Mouse (Mus musculus) hindbrain, embryonic 15.5 days (tissue): ENCODE data around the gene Nckap5. TPM values are rescaled to one million over a fixed set of nuclear protein-coding genes. Genes with fewer than 3 reads are reported as not detected.
A peak's percentile ranks its signal among the peaks of the same experiment; 100 is the strongest.

Experiments used
- ATAC-seq: fragments of 200-750 bp; cut with Nextera tagmentation; 2 replicates; pipeline ENCODE4 v1.8.0; 2017; ENCODE audit warnings: low read depth, moderate number of reproducible peaks, moderate TSS enrichment; ENCODE audit not compliant: low FRiP score
- H3K27ac ChIP-seq: fragments of 300-500 bp; sonication (generic); replicated peaks from 2 replicates; pipeline ENCODE4 v1.5.1; 2015; ENCODE audit warnings: mild to moderate bottlenecking, inconsistent platforms
- H3K27me3 ChIP-seq: fragments of 300-500 bp; sonication (generic); 2 replicates; pipeline ENCODE4 v1.6.1; 2015; ENCODE audit warnings: control low read depth, inconsistent platforms
- H3K36me3 ChIP-seq: fragments of 300-500 bp; sonication (generic); 2 replicates; pipeline ENCODE4 v1.6.1; 2015; ENCODE audit warnings: control low read depth, inconsistent platforms
- H3K4me1 ChIP-seq: fragments of 300-500 bp; sonication (generic); replicated peaks from 2 replicates; pipeline ENCODE4 v1.6.1; 2015; ENCODE audit warnings: control low read depth, inconsistent platforms
- H3K4me2 ChIP-seq: fragments of 300-500 bp; sonication (generic); 2 replicates; pipeline ENCODE4 v1.6.1; 2015; ENCODE audit warnings: moderate library complexity, mild to moderate bottlenecking, inconsistent platforms
- H3K4me3 ChIP-seq: fragments of 300-500 bp; sonication (generic); 2 replicates; pipeline ENCODE4 v1.5.1; 2015; ENCODE audit warnings: mild to moderate bottlenecking, inconsistent platforms
- H3K9ac ChIP-seq: fragments of 300-500 bp; sonication (generic); 2 replicates; pipeline ENCODE4 v1.6.1; 2015; ENCODE audit warnings: inconsistent platforms
- H3K9me3 ChIP-seq: fragments of 300-500 bp; sonication (generic); 2 replicates; pipeline ENCODE4 v1.6.1; 2016; ENCODE audit warnings: control low read depth, inconsistent platforms
- WGBS: fragments of 180-500 bp; shearing (Covaris S2); methylation state at CpG from one replicate; pipeline ENCODE4 v1.1.7; 2015; 5-methylcytosine and 5-hydroxymethylcytosine counted together
- polyA plus RNA-seq: library from polyadenylated mRNA; unstranded; fragments of >200 nt; fragmentation: Nextera tagmentation; extraction: Ambion mirVana; gene quantifications from 2 replicates; pipeline ENCODE4 v1.2.1, GENCODE M21; 2015

The Nckap5 gene
- polyA plus RNA-seq, 1 experiment from 2014 or later, result 15.5 TPM

DNA sequence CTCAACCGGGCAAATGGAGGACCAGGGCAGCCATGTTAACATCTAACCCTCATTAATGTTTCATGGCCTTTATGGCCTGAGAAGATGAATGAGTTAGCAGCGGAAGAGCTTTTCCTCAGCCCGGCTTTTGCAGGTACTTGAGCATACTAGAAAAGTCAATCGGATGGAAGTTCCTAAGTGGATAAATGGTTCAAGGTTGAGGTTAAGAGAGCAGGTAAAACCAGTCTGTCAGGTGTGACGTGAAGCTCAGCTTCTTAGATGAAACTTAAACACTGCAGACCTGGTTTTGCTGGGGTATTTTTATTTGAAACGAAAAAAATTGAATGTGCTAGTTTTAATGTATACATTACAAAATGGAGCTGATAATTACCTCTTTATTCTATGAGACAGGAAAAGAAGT is 671.3 kb downstream of the Nckap5 start:
- H3K27ac ChIP-seq, result no peak overlapping the region

GRCm38 (mm10) chr1:126155816-126156215 is 674.8 kb downstream of the Nckap5 start:
- no peak overlapping the region for H3K9ac ChIP-seq
- no peaks in the 10 kb centered on the region for H3K4me1 ChIP-seq
- H3K4me3 ChIP-seq, result no peak overlapping the region
- no peak overlapping the region for H3K4me2 ChIP-seq
- 81% methylated on average over 5 of the region's 5 CpGs for WGBS
- H3K27ac ChIP-seq, result no peak overlapping the region
- no peaks in the 10 kb centered on the region for H3K36me3 ChIP-seq
- H3K9me3 ChIP-seq, result no peaks in the 10 kb centered on the region
- ATAC-seq, result no peak
- H3K27me3 ChIP-seq, result no peaks in the 10 kb centered on the region

More for the DNA sequence above, 671.3 kb downstream of the Nckap5 start:
- Histone ChIP-seq H3K4me2 (no peak overlapping the region), H3K36me3 (no peaks in the 10 kb centered on the region), H3K4me3 (no peak overlapping the region), H3K9ac (no peak overlapping the region), H3K27me3 (no peaks in the 10 kb centered on the region), H3K4me1 (no peaks in the 10 kb centered on the region), H3K9me3 (no peaks in the 10 kb centered on the region)
- 85% methylated on average over 6 of the region's 6 CpGs for WGBS
- no peak for ATAC-seq

- Histone ChIP-seq H3K4me2 (no peak overlapping the region), H3K9ac (no peak overlapping the region), H3K27ac (no peak overlapping the region), H3K36me3 (no peaks in the 10 kb centered on the region), H3K4me3 (no peak overlapping the region), H3K9me3 (no peaks in the 10 kb centered on the region), H3K27me3 (no peaks in the 10 kb centered on the region), H3K4me1 (no peaks in the 10 kb centered on the region)
- WGBS, result 71% methylated on average over 6 of the region's 6 CpGs
- no peak for ATAC-seq
Observed at GRCm38 (mm10) chr1:126153516-126154234, 676.9 kb downstream of the Nckap5 start.

- H3K4me3 ChIP-seq, result no peak overlapping the region
- H3K36me3 ChIP-seq, result no peaks in the 10 kb centered on the region
- H3K9me3 ChIP-seq, result no peaks in the 10 kb centered on the region
- 74% methylated on average over 6 of the region's 6 CpGs for WGBS
- H3K27me3 ChIP-seq, result no peaks in the 10 kb centered on the region
- no peak overlapping the region for H3K4me2 ChIP-seq
- H3K27ac ChIP-seq, result no peak overlapping the region
- H3K4me1 ChIP-seq, result no peaks in the 10 kb centered on the region
- ATAC-seq, result peak; percentile 56
- H3K9ac ChIP-seq, result no peak overlapping the region
Observed at GRCm38 (mm10) chr1:126152217-126152616, 678.4 kb downstream of the Nckap5 start.

DNA sequence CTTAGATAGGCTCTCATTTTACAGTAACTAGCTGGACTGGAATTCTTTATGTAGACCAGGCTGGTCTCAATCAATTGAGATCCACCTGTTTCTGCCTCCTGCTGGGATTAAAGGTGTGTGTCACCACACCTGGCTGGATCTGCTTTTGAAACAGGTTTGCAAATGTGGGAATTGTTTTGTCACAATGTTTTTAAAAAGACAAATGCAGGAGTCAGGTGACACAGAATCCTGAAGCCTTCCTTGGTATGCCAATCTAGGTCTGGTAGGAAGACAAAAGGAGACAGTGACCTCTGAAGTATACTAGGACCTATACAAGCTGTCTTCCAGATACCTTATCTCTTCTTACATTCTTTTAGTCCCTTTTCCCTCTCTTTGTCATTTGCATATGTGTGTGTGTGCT is 680.6 kb downstream of the Nckap5 start:
- H3K4me3 ChIP-seq, result no peak overlapping the region
- no peaks in the 10 kb centered on the region for H3K27me3 ChIP-seq
- no peaks in the 10 kb centered on the region for H3K4me1 ChIP-seq
- no peaks in the 10 kb centered on the region for H3K36me3 ChIP-seq
- no peak overlapping the region for H3K9ac ChIP-seq
- no peak overlapping the region for H3K27ac ChIP-seq
- H3K4me2 ChIP-seq, result no peak overlapping the region
- no peak for ATAC-seq
- H3K9me3 ChIP-seq, result no peaks in the 10 kb centered on the region

GRCm38 (mm10) chr1:126135717-126136116 is 694.9 kb downstream of the Nckap5 start:
- Histone ChIP-seq H3K4me2 (no peak overlapping the region), H3K4me3 (no peak overlapping the region), H3K36me3 (no peaks in the 10 kb centered on the region), H3K27me3 (no peaks in the 10 kb centered on the region), H3K9ac (no peak overlapping the region), H3K9me3 (no peaks in the 10 kb centered on the region), H3K4me1 (no peaks in the 10 kb centered on the region), H3K27ac (no peak overlapping the region)
- WGBS, result 91% methylated on average over 3 of the region's 3 CpGs
- no peak for ATAC-seq

DNA sequence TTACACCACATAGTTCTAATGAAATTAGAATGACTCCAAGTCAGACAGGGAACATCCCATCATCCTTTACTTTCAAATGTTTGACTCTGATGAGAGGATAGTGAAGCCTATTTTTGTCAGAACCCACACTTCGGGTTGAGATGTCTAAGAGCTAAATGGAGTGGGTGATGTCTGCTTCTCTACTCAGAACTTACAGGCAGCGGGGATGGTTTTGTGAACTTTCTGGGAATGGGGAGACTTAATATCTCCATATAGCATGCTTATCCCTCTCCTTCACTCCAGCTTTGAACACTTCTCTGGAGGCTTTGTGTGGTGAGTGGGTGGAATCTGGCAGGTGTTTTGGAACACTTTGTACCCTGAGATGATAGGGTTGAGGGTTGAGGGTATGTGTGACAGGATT is 698.3 kb downstream of the Nckap5 start:
- no peak for ATAC-seq
- no peaks in the 10 kb centered on the region for H3K27me3 ChIP-seq
- no peak overlapping the region for H3K4me3 ChIP-seq
- WGBS, result 97% methylated on average over 2 of the region's 2 CpGs
- no peaks in the 10 kb centered on the region for H3K9me3 ChIP-seq
- H3K36me3 ChIP-seq, result no peaks in the 10 kb centered on the region
- no peak overlapping the region for H3K4me2 ChIP-seq
- H3K9ac ChIP-seq, result no peak overlapping the region
- H3K4me1 ChIP-seq, result no peaks in the 10 kb centered on the region
- H3K27ac ChIP-seq, result no peak overlapping the region

GRCm38 (mm10) chr1:126129129-126129528 is 701.5 kb downstream of the Nckap5 start:
- Histone ChIP-seq H3K4me3 (no peak overlapping the region), H3K36me3 (no peaks in the 10 kb centered on the region), H3K27me3 (no peaks in the 10 kb centered on the region), H3K27ac (no peak overlapping the region), H3K9me3 (no peaks in the 10 kb centered on the region), H3K9ac (no peak overlapping the region), H3K4me1 (no peaks in the 10 kb centered on the region), H3K4me2 (no peak overlapping the region)
- 32% methylated on average over 1 of the region's 1 CpGs for WGBS
- ATAC-seq, result no peak

DNA sequence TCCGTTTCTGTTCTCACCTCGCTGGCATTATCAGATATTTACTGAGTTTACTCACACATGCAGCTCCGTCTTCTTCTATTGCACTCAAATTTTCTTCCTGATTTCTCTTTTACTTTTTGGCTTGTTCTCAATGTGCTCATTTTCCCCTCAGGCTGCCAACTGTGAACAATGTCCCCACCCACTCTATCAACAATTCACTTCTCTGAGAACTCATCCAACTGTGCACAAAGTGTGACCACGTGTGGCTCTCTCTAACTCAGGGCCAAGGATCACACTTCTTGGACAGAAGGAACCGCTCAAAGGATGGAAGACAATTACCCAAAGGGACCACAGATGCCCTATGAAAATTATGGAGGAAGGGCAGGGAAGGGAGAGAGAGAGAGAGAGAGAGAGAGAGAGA is 707.5 kb downstream of the Nckap5 start:
- Histone ChIP-seq H3K9me3 (no peaks in the 10 kb centered on the region), H3K27ac (no peak overlapping the region), H3K4me2 (no peak overlapping the region), H3K9ac (no peak overlapping the region), H3K36me3 (no peaks in the 10 kb centered on the region), H3K4me1 (no peaks in the 10 kb centered on the region), H3K27me3 (no peaks in the 10 kb centered on the region), H3K4me3 (no peak overlapping the region)
- no peak for ATAC-seq
- WGBS, result 68% methylated on average over 5 of the region's 5 CpGs

- H3K27me3 ChIP-seq, result no peaks in the 10 kb centered on the region
- H3K36me3 ChIP-seq, result no peaks in the 10 kb centered on the region
- 35% methylated on average over 8 of the region's 8 CpGs for WGBS
- H3K27ac ChIP-seq, result no peak overlapping the region
- H3K4me1 ChIP-seq, result no peaks in the 10 kb centered on the region
- no peak for ATAC-seq
- H3K4me3 ChIP-seq, result no peak overlapping the region
- no peak overlapping the region for H3K4me2 ChIP-seq
- H3K9me3 ChIP-seq, result no peaks in the 10 kb centered on the region
- H3K9ac ChIP-seq, result no peak overlapping the region
Observed at GRCm38 (mm10) chr1:126120506-126120905, 710.1 kb downstream of the Nckap5 start.

DNA sequence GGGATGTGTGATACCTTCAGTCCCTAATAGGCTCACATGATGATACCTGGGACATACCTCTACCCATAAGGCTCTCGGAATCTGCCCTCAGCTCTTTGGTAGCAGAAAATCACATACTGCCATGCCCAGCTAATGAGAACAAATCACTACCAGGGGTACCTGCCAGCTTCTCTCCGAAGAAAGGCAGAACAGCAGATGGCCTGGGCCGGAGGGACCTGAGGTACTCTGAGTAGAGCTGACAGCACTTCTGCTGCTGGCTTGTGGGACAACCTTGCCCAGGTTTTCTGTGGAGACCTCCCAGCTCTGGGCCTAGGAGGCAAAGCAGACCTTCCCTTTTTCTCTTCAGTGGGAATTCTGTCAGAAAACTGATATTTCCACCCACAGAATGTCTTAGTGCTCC is 714.6 kb downstream of the Nckap5 start:
- WGBS, result 62% methylated on average over 3 of the region's 3 CpGs
- H3K27ac ChIP-seq, result no peak overlapping the region
- H3K4me3 ChIP-seq, result no peak overlapping the region
- H3K27me3 ChIP-seq, result no peaks in the 10 kb centered on the region
- no peaks in the 10 kb centered on the region for H3K9me3 ChIP-seq
- no peak for ATAC-seq
- no peaks in the 10 kb centered on the region for H3K36me3 ChIP-seq
- H3K4me1 ChIP-seq, result no peaks in the 10 kb centered on the region
- no peak overlapping the region for H3K4me2 ChIP-seq
- H3K9ac ChIP-seq, result no peak overlapping the region

DNA sequence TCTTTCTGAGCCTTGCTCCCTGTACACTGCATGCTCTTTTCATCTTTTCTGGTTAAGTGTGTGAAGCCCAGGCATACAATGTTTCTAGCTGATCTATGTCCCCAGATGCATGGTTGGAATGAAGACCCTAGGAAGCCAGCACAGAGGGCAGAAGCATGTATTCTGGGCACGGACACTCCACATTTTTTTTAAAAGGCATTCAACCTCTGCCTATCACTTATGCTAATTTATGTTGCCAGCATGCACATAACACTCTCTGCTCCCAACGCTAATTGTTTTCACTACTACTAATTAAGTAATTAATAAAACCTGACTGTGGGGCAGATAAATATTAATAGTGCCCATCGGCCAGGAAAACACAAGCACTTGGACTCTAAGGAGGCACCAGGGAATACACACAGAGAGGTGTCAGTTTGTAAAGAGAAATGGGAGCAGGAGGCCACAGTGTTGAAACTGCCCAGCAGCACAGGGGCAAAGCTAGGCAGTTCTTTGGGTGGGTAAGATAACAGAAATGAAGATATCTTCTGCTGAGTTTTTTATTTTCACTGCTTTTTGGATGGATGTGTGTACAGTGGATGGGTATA is 724.8 kb downstream of the Nckap5 start:
- Histone ChIP-seq H3K36me3 (no peaks in the 10 kb centered on the region), H3K27me3 (no peaks in the 10 kb centered on the region), H3K4me1 (no peaks in the 10 kb centered on the region), H3K4me3 (no peak overlapping the region), H3K9ac (no peak overlapping the region), H3K4me2 (no peak overlapping the region), H3K9me3 (no peaks in the 10 kb centered on the region), H3K27ac (no peak overlapping the region)
- peak; percentile 27; the same call in 1 of the 2 replicates for ATAC-seq
- WGBS, result 24% methylated on average over 3 of the region's 3 CpGs

DNA sequence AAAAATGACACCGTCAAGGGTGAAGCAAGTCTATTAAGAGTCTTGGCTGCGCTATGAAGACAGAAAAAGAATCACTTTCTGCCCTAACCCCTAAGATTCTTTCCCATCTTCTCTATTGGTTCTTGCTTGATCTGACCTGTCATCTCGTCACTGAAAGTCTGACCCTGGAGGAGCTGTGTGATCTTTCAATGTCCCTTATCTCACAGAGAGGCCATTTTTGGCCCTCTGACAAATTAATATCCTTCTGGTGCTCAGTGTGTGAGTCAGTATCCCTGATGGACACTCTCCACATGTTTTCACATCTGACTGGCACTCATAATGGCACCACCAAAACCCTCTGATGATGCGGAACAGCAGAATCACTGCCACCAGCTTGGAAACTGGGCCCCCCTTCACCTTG is 736.3 kb downstream of the Nckap5 start:
- Histone ChIP-seq H3K4me2 (no peak overlapping the region), H3K27ac (no peak overlapping the region)
- no peak for ATAC-seq

More for the DNA sequence above, 736.3 kb downstream of the Nckap5 start:
- 83% methylated on average over 4 of the region's 4 CpGs for WGBS
- H3K36me3 ChIP-seq, result no peaks in the 10 kb centered on the region
- H3K27me3 ChIP-seq, result no peaks in the 10 kb centered on the region
- no peak overlapping the region for H3K4me3 ChIP-seq
- no peaks in the 10 kb centered on the region for H3K9me3 ChIP-seq
- no peaks in the 10 kb centered on the region for H3K4me1 ChIP-seq
- no peak overlapping the region for H3K9ac ChIP-seq
